Mouse (Mus musculus): Measurements from ENCODE around the gene Dnm3. TPM values are rescaled to one million over a fixed set of nuclear protein-coding genes. Genes with fewer than 3 reads are reported as not detected.

Dnm3 gene
- polyA plus RNA-seq, 1 experiment from 2014 or later = 1.1 TPM

DNA sequence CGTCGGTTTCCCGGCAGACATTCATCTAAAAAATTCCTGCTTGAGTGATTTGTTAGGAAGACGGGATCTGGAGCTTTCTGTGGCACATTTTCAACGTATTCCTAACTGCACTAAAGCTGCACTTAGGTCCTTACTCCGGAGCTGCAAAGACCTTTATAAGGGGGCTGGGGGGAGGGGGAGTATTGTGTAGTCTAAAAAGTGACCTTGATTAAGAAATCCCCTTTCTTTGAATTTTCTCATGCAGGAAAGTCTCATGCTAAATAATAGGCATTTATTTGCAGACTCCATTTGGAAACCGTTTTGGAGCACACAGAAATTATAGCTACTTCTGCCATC lies 270.2 kb downstream of the Dnm3 start:
- Histone ChIP-seq H3K9me3 (replicated peaks) (no peaks in the 10 kb centered on the region), H3K27me3 (replicated peaks) (no peaks in the 10 kb centered on the region), H3K27ac (ENCODE audit: poor library complexity, severe bottlenecking) (peak overlapping the region; percentile 47), H3K36me3 (no peaks in the 10 kb centered on the region), H3K9ac (no peak overlapping the region), H3K4me2 (peak overlapping the region; percentile 41), H3K4me3 (no peak overlapping the region), H3K4me1 (replicated peaks) (peaks cover 31% of the 10 kb centered on the region)
- no peak for ATAC-seq (ENCODE audit: insufficient number of reproducible peaks, low FRiP score)
- 48% methylated on average over 7 of the region's 7 CpGs for WGBS

DNA sequence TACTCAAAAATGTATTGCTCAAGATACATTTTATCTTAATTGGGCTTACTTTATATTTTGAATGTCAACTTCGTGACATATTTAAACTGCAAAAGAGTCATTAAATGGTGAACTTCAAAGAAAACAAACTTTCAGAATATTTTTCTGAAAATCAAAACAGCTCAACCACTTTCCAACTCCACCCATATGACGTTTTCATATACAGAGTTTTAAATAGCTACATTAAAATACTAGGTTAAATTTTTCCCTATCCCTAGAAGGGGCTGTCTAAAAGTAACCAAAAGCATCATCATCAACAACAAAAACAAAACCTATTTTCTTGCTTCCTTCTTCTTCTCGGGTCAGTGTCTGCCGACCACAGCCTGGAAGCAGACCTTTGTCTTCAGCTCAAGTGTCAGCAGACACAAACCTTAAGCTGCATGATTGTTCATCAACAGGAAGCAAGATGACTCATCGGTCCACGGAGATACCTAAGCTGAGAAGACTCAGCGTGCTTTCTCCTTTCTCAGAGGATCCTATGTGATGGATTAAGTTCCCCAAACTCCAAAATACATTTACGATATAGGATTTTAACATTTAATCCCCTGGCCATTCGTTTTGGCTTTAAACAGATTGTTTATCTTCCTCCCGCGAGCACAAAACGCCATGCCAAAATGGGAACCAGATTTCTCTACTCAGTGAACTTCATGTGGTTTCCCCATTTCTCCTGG lies 270.7 kb downstream of the Dnm3 start:
- 34% methylated on average over 12 of the region's 12 CpGs for WGBS
- H3K4me3 ChIP-seq = no peak overlapping the region
- peak; percentile 51; the same call in 1 of the 2 replicates for ATAC-seq (ENCODE audit: insufficient number of reproducible peaks, low FRiP score)
- H3K27ac ChIP-seq (ENCODE audit: poor library complexity, severe bottlenecking) = peak overlapping the region; percentile 47
- no peaks in the 10 kb centered on the region for H3K27me3 ChIP-seq (replicated peaks)
- no peaks in the 10 kb centered on the region for H3K9me3 ChIP-seq (replicated peaks)
- H3K36me3 ChIP-seq = no peaks in the 10 kb centered on the region
- no peak overlapping the region for H3K9ac ChIP-seq
- peak overlapping the region; percentile 41 for H3K4me2 ChIP-seq
- H3K4me1 ChIP-seq (replicated peaks) = peaks cover 31% of the 10 kb centered on the region

DNA sequence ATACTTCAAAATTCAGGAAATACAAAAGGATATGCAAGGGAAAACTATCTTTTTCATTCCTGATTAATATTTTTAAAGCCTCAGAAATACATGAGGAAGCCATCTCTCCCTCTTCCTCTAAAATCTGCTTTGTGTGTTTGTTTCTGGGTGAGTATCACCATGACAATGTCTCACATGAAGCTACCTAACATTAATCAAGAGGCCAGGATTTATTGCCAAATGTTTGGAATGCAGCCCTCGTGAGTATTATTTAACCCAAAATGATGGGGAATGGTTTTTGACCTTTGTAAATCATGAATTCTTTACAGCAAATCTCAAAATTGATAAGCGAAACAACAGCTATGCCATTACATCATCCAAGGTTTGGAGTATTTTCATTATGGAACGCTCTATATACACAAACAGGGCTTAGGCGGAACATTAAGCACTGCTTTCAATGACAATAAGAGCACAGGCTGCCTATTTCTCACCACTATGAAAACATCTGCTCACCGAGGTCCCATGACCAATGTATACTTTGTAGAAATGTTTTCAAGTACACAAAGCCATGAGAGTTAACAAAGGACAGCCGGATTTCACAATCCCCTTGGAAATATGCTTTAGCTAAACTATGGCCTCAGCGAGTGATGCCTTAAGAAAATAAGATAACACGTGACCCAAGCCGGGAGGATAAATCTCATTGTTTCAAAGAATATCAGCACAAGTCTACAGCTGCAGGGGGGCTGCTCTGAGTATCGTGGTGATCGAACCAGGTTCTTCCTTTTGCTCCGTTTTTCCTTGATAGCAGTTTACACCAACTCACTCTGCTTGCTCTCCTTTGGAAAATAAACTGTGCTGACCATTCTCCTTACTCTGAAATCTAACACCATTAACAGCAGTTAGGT lies 275.1 kb downstream of the Dnm3 start:
- 59% methylated on average over 12 of the region's 12 CpGs for WGBS
- Histone ChIP-seq H3K4me3 (no peak overlapping the region), H3K27me3 (replicated peaks) (no peaks in the 10 kb centered on the region), H3K4me2 (no peak overlapping the region), H3K9ac (no peak overlapping the region), H3K27ac (ENCODE audit: poor library complexity, severe bottlenecking) (no peak overlapping the region; the same call in 1 of the 2 replicates), H3K36me3 (no peaks in the 10 kb centered on the region), H3K4me1 (replicated peaks) (peaks cover 23% of the 10 kb centered on the region), H3K9me3 (replicated peaks) (no peaks in the 10 kb centered on the region)
- ATAC-seq (ENCODE audit: insufficient number of reproducible peaks, low FRiP score) = no peak

DNA sequence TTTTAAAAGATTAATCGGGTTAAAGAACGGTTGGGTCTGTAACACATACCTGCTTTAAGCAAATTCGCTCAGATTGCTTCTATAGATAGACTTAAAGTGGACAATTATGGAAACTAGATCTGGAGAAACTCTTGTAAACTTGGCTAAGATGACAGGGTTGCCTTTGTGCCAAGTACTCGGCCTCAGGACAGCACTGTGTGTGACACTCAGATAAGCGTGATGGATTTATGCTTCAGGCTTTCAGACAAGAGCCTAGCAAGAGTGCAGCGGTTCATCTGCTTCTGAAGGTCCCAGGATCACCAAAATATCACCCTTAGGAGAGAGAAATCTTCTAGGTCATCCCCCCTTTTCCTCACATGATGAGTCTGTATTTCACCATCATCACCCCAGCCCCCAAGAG lies 277.4 kb downstream of the Dnm3 start:
- WGBS = 45% methylated on average over 6 of the region's 6 CpGs
- no peak overlapping the region for H3K4me3 ChIP-seq
- no peak for ATAC-seq (ENCODE audit: insufficient number of reproducible peaks, low FRiP score)

DNA sequence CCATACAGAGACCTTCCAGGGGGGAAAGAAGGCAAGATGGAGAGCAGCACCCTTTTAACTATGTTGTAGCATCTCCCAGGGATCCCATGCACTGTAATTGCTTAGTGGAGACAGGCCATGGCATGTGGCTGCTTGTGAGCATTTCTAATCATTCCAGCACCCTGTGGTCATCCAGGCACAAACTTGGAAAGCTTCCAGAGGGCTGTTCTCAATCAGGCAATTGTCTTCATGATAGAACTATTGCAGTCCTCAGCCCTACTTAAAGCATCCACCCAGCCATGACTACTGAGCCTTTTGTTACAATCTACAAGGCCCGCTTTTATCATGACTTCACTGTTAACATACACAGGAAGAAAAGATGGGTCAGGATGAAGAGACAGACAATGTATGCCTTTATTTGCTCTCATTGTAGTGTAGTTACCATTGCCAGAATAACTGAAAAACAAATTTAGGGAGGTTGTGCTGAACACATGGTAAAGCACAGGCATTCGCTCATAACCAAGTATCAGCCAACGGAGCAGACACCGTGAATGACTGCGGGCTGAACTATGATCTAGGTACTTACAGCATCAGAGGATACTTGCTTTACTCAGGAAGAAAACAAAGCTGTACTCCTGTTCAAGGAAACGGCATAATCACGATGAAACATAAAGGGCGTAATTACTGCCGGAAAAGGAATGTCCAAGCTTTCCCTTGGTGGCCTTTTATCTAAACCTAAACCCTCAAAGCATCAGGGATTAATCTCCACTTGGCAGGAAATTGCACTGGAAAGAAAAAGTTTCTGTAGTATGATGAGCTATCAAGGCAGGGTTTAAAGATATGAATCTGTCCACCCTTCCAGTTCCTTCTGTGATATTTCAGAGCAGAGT lies 280.8 kb downstream of the Dnm3 start:
- WGBS = 63% methylated on average over 9 of the region's 9 CpGs
- Histone ChIP-seq H3K27ac (ENCODE audit: poor library complexity, severe bottlenecking) (no peak overlapping the region), H3K36me3 (no peaks in the 10 kb centered on the region), H3K4me2 (no peak overlapping the region), H3K27me3 (replicated peaks) (no peaks in the 10 kb centered on the region), H3K9me3 (replicated peaks) (no peaks in the 10 kb centered on the region), H3K4me1 (replicated peaks) (peaks cover 30% of the 10 kb centered on the region), H3K4me3 (no peak overlapping the region), H3K9ac (no peak overlapping the region)
- ATAC-seq (ENCODE audit: insufficient number of reproducible peaks, low FRiP score) = peak; percentile 39; the same call in 1 of the 2 replicates

More for the DNA sequence above, 277.4 kb downstream of the Dnm3 start:
- Histone ChIP-seq H3K9ac (no peak overlapping the region), H3K27ac (ENCODE audit: poor library complexity, severe bottlenecking) (0 out of 2 replicates have a peak overlapping the region, but pooled peaks have one; percentile 8), H3K27me3 (replicated peaks) (no peaks in the 10 kb centered on the region), H3K9me3 (replicated peaks) (no peaks in the 10 kb centered on the region), H3K4me1 (replicated peaks) (peaks cover 30% of the 10 kb centered on the region), H3K36me3 (no peaks in the 10 kb centered on the region), H3K4me2 (no peak overlapping the region)

DNA sequence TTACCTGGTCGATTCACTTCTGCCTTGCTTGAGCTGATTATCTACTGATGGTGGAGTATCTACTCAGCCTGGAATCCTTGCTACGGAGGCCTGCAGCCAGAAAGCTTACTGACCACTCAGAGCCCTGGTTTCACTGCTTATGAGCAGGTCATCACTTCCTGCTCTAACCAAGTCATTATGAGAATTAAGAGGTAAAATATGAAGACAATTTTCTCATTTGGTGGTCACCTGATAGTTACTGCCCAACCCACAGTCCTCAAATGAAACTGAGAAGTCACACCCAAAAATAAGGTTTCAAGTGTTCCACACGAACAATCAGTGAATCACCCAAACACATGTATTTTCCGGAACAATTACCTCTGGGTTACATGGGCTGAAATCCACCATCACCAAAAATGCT lies 289.1 kb downstream of the Dnm3 start:
- Histone ChIP-seq H3K36me3 (no peaks in the 10 kb centered on the region), H3K27me3 (replicated peaks) (no peaks in the 10 kb centered on the region), H3K9ac (no peak overlapping the region), H3K27ac (ENCODE audit: poor library complexity, severe bottlenecking) (no peak overlapping the region), H3K4me1 (replicated peaks) (peaks cover 27% of the 10 kb centered on the region), H3K4me2 (no peak overlapping the region), H3K9me3 (replicated peaks) (no peaks in the 10 kb centered on the region), H3K4me3 (no peak overlapping the region)
- WGBS = 77% methylated on average over 4 of the region's 4 CpGs
- no peak for ATAC-seq (ENCODE audit: insufficient number of reproducible peaks, low FRiP score)

DNA sequence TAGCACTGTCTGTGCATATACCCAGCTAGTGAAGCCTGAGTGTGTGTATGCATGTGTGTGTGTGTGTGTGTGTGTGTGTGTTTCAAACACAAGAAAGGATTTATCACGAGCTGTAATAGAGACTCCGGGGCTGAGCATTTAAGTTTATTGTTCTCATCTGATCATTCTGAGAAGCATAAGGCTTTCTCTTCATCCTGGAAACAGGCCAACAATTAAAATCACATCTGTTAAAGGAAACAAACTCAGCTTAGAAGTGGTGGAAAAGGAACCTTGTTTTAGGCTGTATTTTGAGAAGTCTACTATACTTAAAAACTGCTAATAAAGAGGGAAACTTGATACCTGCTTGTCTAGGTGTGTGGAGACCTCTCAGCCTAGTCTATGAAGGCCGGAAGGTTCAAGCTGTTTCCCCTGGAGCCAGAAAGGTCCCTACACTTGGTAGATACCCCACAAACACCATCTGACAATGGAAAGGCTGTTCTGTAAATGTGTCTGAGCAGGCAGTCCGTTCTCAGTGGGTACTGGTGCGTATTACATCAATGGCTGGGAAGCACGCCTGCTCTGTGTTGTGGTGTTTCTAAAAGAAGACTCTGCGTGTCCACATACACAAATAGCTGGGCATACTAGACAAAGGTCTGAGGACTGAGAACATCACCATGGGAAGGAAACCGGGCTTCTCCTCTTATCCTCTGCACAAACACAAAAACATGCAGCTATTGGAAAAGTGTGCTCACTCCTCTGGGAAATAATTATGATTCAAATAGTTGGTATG lies 290.3 kb downstream of the Dnm3 start:
- no peaks in the 10 kb centered on the region for H3K36me3 ChIP-seq
- no peaks in the 10 kb centered on the region for H3K27me3 ChIP-seq (replicated peaks)
- ATAC-seq (ENCODE audit: insufficient number of reproducible peaks, low FRiP score) = no peak
- no peak overlapping the region for H3K4me2 ChIP-seq
- 52% methylated on average over 8 of the region's 8 CpGs for WGBS
- H3K4me1 ChIP-seq (replicated peaks) = peaks cover 35% of the 10 kb centered on the region
- H3K9me3 ChIP-seq (replicated peaks) = no peaks in the 10 kb centered on the region
- peak overlapping the region; percentile 89 for H3K27ac ChIP-seq (ENCODE audit: poor library complexity, severe bottlenecking)
- no peak overlapping the region for H3K9ac ChIP-seq
- no peak overlapping the region for H3K4me3 ChIP-seq

DNA sequence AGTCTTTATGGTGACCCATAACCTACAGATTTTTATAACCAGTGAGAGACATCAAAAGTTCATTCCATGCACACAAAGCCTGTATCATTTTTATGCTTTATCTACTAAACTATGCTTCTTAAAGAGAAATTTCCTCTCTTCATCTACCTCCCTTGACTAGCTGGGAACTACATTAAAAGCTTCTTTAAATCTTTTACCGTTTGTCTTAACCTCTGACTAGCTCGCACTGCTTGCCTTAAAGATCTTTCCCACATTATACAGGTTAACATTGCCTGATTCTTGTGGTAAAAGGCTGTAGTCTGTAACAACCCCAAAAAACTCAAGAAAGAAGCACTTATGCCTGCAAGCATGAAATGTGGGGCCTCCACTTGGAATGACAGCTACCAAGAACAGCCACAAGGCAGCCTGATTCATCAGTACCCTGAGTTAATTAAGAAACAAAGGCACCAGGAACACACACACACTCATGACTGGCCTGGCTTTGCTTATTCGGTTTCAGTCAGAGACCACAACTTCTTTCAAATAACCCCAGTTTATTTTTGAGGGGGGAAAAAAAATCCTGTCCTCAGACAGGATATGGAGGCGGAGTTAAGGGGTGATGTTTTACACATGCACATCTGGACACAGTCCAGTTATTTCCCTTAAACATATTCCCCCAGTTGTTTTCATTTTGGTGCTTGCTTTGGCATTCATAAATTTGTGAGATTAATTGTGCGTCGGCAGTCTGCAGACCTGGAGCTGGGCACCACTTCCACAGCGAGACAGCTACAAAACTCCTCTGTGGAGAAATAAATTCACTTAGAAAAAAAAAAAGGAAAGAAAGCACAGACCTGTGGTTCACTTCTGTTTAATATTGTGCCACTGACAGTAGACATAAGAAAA lies 291.1 kb downstream of the Dnm3 start:
- Histone ChIP-seq H3K27me3 (replicated peaks) (no peaks in the 10 kb centered on the region), H3K9ac (no peak overlapping the region), H3K27ac (ENCODE audit: poor library complexity, severe bottlenecking) (peak overlapping the region; percentile 89), H3K4me3 (no peak overlapping the region), H3K4me1 (replicated peaks) (peaks cover 36% of the 10 kb centered on the region), H3K9me3 (replicated peaks) (no peaks in the 10 kb centered on the region), H3K36me3 (no peaks in the 10 kb centered on the region), H3K4me2 (no peak overlapping the region)
- 0 out of 2 replicates have a peak, but pooled peaks have one; percentile 51 for ATAC-seq (ENCODE audit: insufficient number of reproducible peaks, low FRiP score)
- 54% methylated on average over 7 of the region's 7 CpGs for WGBS

DNA sequence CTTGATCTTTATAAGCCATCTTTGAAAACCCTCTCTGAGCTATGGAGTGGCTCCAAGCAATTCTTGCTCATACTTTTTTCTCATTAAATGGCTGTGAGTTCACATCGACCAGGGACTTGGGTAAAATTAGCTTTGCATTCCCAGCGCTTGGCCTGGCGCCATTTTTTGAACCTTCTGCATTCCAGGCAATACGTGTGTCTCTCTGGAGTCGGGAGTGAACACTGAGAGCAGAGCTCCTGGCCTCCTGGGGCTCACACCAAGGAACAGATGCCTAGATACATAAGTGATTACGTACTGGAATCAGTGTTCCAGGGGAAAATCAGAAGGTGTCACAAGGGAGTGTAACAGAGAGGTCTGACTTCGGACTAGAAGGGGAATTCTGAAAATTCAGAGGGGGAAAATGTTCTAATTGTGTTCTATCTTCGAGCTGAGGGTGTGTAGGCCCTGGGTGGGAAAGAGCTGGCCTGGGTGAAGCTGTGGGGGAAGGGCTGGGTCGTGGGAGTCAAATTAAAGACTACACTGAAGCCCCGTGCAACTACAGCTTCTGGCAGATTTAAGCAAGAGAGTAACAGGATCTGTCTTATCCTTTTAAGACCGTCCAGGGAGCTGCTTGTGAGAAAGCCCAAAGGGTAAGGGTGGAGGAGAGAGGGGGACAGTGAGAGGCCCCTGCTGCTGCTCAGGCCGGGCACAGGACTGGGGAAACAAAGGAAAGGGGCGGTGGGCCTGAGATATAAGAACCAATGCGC lies 293.7 kb downstream of the Dnm3 start:
- WGBS = 32% methylated on average over 14 of the region's 14 CpGs
- H3K9ac ChIP-seq = 0 out of 2 replicates have a peak overlapping the region, but pooled peaks have one; percentile 17
- peak overlapping the region; percentile 80 for H3K27ac ChIP-seq (ENCODE audit: poor library complexity, severe bottlenecking)
- peak; percentile 59; the same call in 1 of the 2 replicates for ATAC-seq (ENCODE audit: insufficient number of reproducible peaks, low FRiP score)
- H3K4me1 ChIP-seq (replicated peaks) = peaks cover 41% of the 10 kb centered on the region
- H3K27me3 ChIP-seq (replicated peaks) = no peaks in the 10 kb centered on the region
- H3K4me2 ChIP-seq = no peak overlapping the region
- no peak overlapping the region for H3K4me3 ChIP-seq
- no peaks in the 10 kb centered on the region for H3K36me3 ChIP-seq
- H3K9me3 ChIP-seq (replicated peaks) = no peaks in the 10 kb centered on the region

Measured in heart, embryonic 12.5 days (tissue).